Mouse (Mus musculus): ENCODE data around the gene Chrm5.

Gene Chrm5

DNA sequence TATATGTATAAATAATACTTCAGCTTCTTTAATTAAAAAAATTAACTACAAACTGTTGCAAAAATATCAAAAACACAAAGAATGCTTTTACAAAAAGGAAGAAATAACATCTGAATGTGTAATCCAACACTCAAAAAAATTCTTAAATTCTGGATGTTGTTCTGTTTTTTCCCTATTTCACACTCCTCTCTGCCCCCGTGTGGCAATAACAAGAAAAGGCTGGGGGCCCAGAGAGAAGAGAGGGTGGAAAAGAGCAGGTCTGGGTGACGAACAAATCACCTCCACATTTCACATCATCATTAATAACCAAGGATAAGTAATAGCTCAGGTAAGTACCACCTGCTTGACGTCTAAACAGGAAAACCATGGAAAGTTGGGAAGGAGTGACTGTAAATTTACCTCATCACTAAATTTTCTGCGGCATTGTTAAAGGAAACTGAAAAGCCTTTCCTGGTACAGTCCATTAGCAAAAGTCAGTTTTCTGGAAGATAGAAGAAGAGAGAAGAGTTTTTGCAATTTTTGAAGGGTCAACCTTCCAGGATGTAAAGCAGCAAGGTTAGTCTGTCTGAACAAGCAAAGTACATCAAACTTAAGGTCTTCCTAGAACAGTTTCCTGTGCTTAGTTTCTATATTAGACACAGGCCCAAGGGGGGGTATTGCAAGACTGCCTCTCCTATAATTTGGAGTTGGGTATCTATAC is 30.8 kb downstream of the Chrm5 start:
- CTCF ChIA-PET, result interaction anchor here in 1 of 4 experiments (1.5 kb wide), 1 partner anchor 71 kb away, joined by 3 read pairs; the partner anchor contains the start of gene Katnbl1
- POLR2A ChIA-PET, result interaction anchor here in 2 of 4 experiments (0.6 to 2.0 kb wide), 3 partner anchors 48 to 211 kb away, joined by 3 to 9 read pairs (median 4); partner anchors contain the start of genes Emc4 (in 1 of the 2) and Lpcat4 (in 1 of the 2)

- ChIA-PET CTCF (interaction anchor here in 2 of 4 experiments (0.7 to 2.1 kb wide), 3 partner anchors 69 to 1614 kb away, joined by 3 to 10 read pairs (median 3); partner anchors contain the start of gene Katnbl1 (in 2 of the 2)), POLR2A (interaction anchor here in 1 of 4 experiments (0.5 to 0.8 kb wide), 3 partner anchors 80 to 183 kb away, joined by 3 read pairs; partner anchors contain the start of genes Emc4 and Slc12a6)
Observed at GRCm38 (mm10) chr2:112448510-112449059, 32.0 kb downstream of the Chrm5 start.

DNA sequence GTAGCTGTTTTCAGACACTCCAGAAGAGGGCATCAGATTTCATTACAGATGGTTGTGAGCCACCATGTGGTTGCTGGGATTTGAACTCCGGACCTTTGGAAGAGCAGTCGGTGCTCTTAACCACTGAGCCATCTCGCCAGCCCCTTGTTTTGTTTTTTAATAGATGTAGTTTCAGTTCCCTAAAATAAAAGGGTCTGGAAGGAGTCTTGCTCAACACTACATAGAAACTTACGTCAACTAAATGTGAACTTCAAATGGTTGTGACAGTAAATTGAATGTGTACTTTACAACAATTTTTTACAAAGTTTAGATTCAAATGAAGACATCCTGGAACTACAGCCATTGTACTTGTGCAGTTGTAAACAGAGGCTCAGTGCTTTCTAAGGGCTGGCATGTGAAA is 32.5 kb downstream of the Chrm5 start:
- CTCF ChIA-PET, result interaction anchor here in 2 of 4 experiments (1.5 to 2.1 kb wide), 2 partner anchors 69 kb away, joined by 3 to 10 read pairs; partner anchors contain the start of gene Katnbl1 (in 2 of the 2)

DNA sequence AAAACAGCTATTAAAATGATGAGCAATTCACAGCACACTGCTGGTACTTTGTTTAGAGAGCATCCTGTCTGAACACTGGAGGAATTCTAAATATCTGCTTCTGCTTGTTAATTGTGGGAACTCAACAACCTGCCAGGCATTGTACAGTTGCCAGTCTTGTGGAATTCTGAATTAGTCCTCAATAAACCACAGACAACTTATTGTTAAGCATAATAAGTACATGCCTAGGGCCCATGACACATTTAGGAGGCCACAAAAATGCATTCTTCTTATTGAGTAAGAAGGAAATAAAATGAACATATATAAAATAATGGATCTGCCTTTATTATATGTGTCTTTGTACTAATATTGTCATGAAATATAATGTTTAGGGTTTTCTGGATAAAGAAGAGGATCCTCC is 35.1 kb downstream of the Chrm5 start:
- POLR2A ChIA-PET, result interaction anchor here in 1 of 4 experiments (1.6 kb wide), 1 partner anchor 9 kb away, joined by 3 read pairs; the partner anchor contains the start of gene Emc7
- CTCF ChIA-PET, result no interaction called here

More for the DNA sequence above, 32.5 kb downstream of the Chrm5 start:
- POLR2A ChIA-PET, result interaction anchor here in 2 of 4 experiments (0.6 to 0.8 kb wide), 2 partner anchors 81 to 96 kb away, joined by 3 read pairs; partner anchors contain the start of gene Emc4 (in 1 of the 2)

GRCm38 (mm10) chr2:112443491-112443890 is 37.1 kb downstream of the Chrm5 start:
- CTCF ChIA-PET, result no interaction called here
- POLR2A ChIA-PET, result interaction anchor here in 3 of 4 experiments (0.6 to 2.5 kb wide), 6 partner anchors 10 to 512 kb away, joined by 3 to 11 read pairs (median 4); partner anchors contain the start of gene Emc7 (in 2 of the 3)

DNA sequence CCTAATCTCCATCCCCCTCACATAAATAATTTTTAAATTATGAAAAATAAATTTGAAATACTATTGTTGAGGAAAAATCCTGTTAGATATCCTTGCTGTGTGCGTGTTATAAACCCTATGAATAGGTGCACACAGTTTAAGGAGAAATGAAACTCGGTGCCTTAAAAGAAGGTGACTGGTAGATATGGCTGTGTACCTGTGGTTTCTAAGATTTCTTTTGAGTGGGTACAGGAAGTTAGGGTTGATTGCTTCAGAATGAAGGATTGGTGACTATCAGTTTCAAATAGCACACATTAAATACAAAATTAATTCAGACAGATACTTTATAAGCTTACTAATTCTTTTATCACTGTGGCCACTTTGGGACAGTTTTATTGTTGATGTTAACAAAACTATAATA is 43.0 kb downstream of the Chrm5 start:
- ChIA-PET POLR2A (interaction anchor here in 2 of 4 experiments (0.7 to 2.1 kb wide), 2 partner anchors 58 to 61 kb away, joined by 3 to 5 read pairs; partner anchors contain the start of gene Katnbl1 (in 1 of the 2)), CTCF (no interaction called here)

DNA sequence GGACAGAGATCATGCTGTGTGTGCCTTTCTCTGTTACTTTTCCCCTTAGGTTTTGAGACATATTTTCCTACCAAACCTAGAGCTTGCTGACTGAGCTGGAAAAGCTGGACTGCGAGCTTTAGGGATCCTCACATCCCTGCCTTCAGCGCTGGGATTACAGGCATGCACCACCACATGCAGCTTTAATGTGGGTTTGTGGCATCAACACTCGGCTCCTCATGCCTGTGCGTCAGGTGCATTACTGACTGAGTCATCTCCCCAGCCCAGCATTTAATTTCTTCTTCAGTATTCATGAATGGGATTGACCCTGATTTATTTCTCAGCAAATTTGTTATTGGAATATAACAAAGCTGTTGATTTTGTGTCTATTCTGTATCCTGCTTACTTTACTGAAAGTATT is 44.3 kb downstream of the Chrm5 start:
- ChIA-PET CTCF (interaction anchor here in 2 of 4 experiments (0.6 to 1.0 kb wide), 2 partner anchors 57 to 402 kb away, joined by 3 read pairs; partner anchors contain the start of gene Katnbl1 (in 1 of the 2)), POLR2A (interaction anchor here in 2 of 4 experiments (1.2 to 2.1 kb wide), 5 partner anchors 18 to 170 kb away, joined by 4 to 7 read pairs (median 4); partner anchors contain the start of genes Katnbl1 (in 2 of the 2), Emc7 (in 1 of the 2), Gm21985 (in 1 of the 2) and Slc12a6 (in 1 of the 2))

DNA sequence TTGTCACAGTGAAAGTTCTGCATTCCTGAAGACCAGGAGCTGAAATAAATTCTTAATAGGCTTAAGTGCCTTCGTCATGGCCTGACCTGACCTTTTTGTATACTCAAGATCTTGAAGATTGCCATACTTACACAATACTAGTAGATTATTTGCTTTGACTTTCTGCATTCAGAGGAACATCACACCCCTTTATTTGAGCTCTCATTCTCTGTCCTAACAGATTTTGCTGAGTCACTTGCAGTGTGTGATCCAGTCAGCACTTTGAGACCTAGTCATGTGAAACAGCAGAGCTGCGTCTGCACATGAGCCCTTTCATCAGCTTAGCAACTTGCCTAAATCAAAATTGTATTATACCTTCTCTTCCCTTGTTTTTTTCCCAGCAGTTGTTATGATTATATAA is 47.2 kb downstream of the Chrm5 start:
- ChIA-PET POLR2A (interaction anchor here in 3 of 4 experiments (0.6 to 2.5 kb wide), 10 partner anchors 9 to 65 kb away, joined by 3 to 17 read pairs (median 4); partner anchors contain the start of genes Emc4 (in 2 of the 3), Emc7 (in 1 of the 3) and Katnbl1 (in 1 of the 3)), CTCF (interaction anchor here in 1 of 4 experiments (1.0 kb wide), 1 partner anchor 54 kb away, joined by 3 read pairs; the partner anchor contains the start of gene Katnbl1)

- ChIA-PET CTCF (no interaction called here), POLR2A (interaction anchor here in 2 of 4 experiments (1.1 to 2.5 kb wide), 5 partner anchors 11 to 53 kb away, joined by 3 to 17 read pairs (median 5); partner anchors contain the start of genes Emc7 (in 1 of the 2) and Katnbl1 (in 1 of the 2))
Observed at GRCm38 (mm10) chr2:112432523-112432922, 48.0 kb downstream of the Chrm5 start.

DNA sequence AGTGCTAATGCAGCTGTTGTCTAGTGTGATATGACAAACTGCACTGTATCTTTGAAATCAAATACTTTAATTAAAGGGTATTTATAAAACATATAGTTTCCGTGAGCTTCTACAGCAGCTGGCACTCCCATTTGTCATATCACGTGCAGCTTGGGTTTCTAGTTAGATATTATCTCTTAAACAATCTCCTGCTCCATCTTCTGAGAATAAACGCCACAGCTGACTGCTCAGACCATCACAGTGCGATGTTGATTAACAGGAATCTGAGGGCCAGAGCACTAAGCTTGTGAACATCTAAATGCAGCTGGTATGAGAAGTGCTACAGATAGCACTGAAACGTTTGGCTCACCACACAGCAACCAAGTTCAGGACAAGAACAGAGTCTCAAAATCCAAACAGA is 50.2 kb downstream of the Chrm5 start:
- ChIA-PET POLR2A (no interaction called here), CTCF (no interaction called here)

DNA sequence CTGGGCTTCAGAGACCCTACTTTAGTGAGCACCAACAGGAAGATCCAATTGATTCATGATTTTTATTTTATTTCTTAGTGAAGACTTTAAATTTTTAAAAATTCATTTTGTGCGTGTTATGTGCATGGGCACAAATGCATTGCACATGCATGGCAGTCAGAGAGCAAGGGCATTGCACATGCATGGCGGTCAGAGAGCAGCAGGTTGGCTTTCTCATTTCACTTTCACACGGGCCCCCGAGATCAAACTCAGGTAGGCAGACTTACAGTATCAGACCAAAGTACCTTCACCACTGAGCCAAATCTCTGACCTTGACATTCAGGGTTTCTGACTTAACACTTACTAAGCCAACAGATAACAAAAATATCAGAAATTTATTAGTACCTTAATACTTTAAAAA is 50.9 kb downstream of the Chrm5 start:
- CTCF ChIA-PET, result no interaction called here
- POLR2A ChIA-PET, result no interaction called here

Measured in embryonic stem cell, embryonic (primary cell).